ENCODE assay signal across 15 mouse cellular contexts in the genomic region with DNA sequence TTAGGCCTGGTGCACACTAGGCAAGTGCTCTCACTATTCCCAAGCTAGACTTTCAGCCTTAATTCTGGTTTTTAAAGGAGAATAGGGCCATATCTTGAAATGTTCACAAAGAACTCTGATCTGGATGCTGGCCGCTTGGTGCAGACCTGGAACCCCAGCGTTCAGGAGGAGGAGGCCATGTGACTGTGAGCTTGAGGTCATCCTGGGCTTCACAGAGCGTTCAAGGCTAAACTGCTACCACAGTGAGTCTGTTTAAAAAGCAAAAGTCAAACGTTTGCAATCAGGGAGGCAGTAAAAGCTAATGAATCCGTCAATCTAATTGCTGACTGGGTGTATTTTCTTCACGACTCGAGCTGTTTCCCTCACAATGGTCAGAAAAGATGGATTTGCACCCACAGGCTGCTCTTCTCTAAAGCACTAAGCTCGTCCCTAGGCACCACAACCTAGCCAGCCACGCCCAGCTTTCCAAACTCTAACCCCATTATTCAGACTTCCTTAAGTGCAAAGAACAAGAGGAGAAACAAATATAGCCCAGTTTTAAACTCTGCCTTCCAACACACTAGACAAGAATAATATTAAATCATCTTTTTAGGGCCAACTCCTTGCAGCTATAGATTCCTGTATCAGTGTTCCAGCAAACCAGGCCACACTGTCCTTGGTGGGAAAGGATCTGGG. TPM values are rescaled to one million over a fixed set of nuclear protein-coding genes. Genes with fewer than 3 reads are reported as not detected.
DNase-seq lines count a peak whose midpoint lies in the region; ATAC-seq and TF ChIP-seq lines count a peak whose summit lies in the region.
"Had no signal": no experiment of that assay in that cellular context is flagged by ENCODE, and none has a peak within 500 bp of the region (broad histone marks: within the 10 kb centered on the region; RNA-seq: fewer than 3 reads in every experiment).

No protein-coding gene starts in this region.

- no peak overlapping the region for H3K9ac ChIP-seq in liver, embryonic 11.5 days (ENCODE audit: low read depth, low read length)
- H3K9ac ChIP-seq in intestine, embryonic 14.5 days (ENCODE audit: low read length) = no peak overlapping the region
- H3K9ac ChIP-seq in stomach, embryonic 14.5 days (replicated peaks; ENCODE audit: low read depth, low read length) = no peak overlapping the region
- H3K9ac ChIP-seq: limb, embryonic 15.5 days; midbrain, embryonic 15.5 days; neural tube, embryonic 12.5 days had no signal

- peak overlapping the region; percentile 76 for H3K27ac ChIP-seq in gastrocnemius, adult 2 months
- no peak overlapping the region for H3K27ac ChIP-seq in liver, embryonic 11.5 days (ENCODE audit: low read depth, low read length)
- H3K27ac ChIP-seq in intestine, embryonic 14.5 days (ENCODE audit: low read depth) = no peak overlapping the region
- peak overlapping the region; percentile 30; the same call in 1 of the 2 replicates for H3K27ac ChIP-seq in stomach, embryonic 14.5 days (ENCODE audit: low read length)
- H3K27ac ChIP-seq: embryonic facial prominence, embryonic 10.5 days; limb, embryonic 15.5 days; midbrain, embryonic 15.5 days; neural tube, embryonic 12.5 days had no signal

- H3K4me2 ChIP-seq in liver, embryonic 11.5 days = peak overlapping the region; percentile 17; the same call in 1 of the 2 replicates
- 0 out of 2 replicates have a peak overlapping the region, but pooled peaks have one; percentile 16 for H3K4me2 ChIP-seq in intestine, embryonic 14.5 days (ENCODE audit: low read length)
- no peak overlapping the region for H3K4me2 ChIP-seq in stomach, embryonic 14.5 days (replicated peaks; ENCODE audit: low read depth, low read length)
- H3K4me2 ChIP-seq: limb, embryonic 15.5 days; midbrain, embryonic 15.5 days; neural tube, embryonic 12.5 days had no signal

- no peaks in the 10 kb centered on the region for H3K36me3 ChIP-seq in liver, embryonic 11.5 days (ENCODE audit: control insufficient read depth, insufficient read depth, low read length)
- H3K36me3 ChIP-seq in intestine, embryonic 14.5 days (ENCODE audit: control insufficient read depth, insufficient read depth, low read length) = 0 out of 2 replicates have a peak, but pooled peaks cover 4% of the 10 kb centered on the region
- H3K36me3 ChIP-seq in stomach, embryonic 14.5 days (ENCODE audit: control insufficient read depth, insufficient read depth, low read length) = peaks cover 3% of the 10 kb centered on the region; the same call in 1 of the 2 replicates
- H3K36me3 ChIP-seq: limb, embryonic 15.5 days; midbrain, embryonic 15.5 days; neural tube, embryonic 12.5 days had no signal

- no peak for TF ChIP-seq CTCF in gastrocnemius, adult 2 months (IDR thresholded peaks at IDR 0.05)

- ATAC-seq in liver, embryonic 11.5 days (replicated peaks; ENCODE audit: low FRiP score) = no peak
- no peak for ATAC-seq in intestine, embryonic 14.5 days (replicated peaks; ENCODE audit: low FRiP score, low TSS enrichment, low read depth)
- ATAC-seq in stomach, embryonic 14.5 days (ENCODE audit: insufficient number of reproducible peaks, insufficient read depth, low FRiP score, low read depth) = no peak
- ATAC-seq: midbrain, embryonic 15.5 days had no signal

- H3K9me3 ChIP-seq in liver, embryonic 11.5 days (ENCODE audit: control insufficient read depth, low read length) = no peaks in the 10 kb centered on the region
- H3K9me3 ChIP-seq in intestine, embryonic 14.5 days (ENCODE audit: control insufficient read depth, low read length) = no peaks in the 10 kb centered on the region
- no peaks in the 10 kb centered on the region for H3K9me3 ChIP-seq in stomach, embryonic 14.5 days (ENCODE audit: control insufficient read depth, low read depth, low read length)
- H3K9me3 ChIP-seq: embryonic facial prominence, embryonic 10.5 days; G1E; limb, embryonic 15.5 days; midbrain, embryonic 15.5 days; neural tube, embryonic 12.5 days had no signal

- peaks cover 36% of the 10 kb centered on the region for H3K4me1 ChIP-seq in liver, embryonic 11.5 days (replicated peaks; ENCODE audit: control insufficient read depth, insufficient read depth, low read length)
- peaks cover 31% of the 10 kb centered on the region for H3K4me1 ChIP-seq in intestine, embryonic 14.5 days (replicated peaks; ENCODE audit: control insufficient read depth, insufficient read depth, low read length)
- H3K4me1 ChIP-seq in stomach, embryonic 14.5 days (ENCODE audit: control insufficient read depth, insufficient read depth, low read length) = peaks cover 28% of the 10 kb centered on the region

- intact Hi-C loops in gastrocnemius, adult 2 months (cut with DNase I) = no loop called here

- 63% methylated on average over 9 of the region's 9 CpGs for WGBS in liver, embryonic 11.5 days
- 39% methylated on average over 9 of the region's 9 CpGs for WGBS in intestine, embryonic 14.5 days
- WGBS in stomach, embryonic 14.5 days = 43% methylated on average over 9 of the region's 9 CpGs

- H3K4me3 ChIP-seq in gastrocnemius, adult 2 months = peak overlapping the region; percentile 46
- no peak overlapping the region for H3K4me3 ChIP-seq in liver, embryonic 11.5 days (ENCODE audit: low read depth, low read length)
- H3K4me3 ChIP-seq in intestine, embryonic 14.5 days (ENCODE audit: low read depth, low read length) = no peak overlapping the region
- no peak overlapping the region for H3K4me3 ChIP-seq in stomach, embryonic 14.5 days (ENCODE audit: low read depth, low read length)
- H3K4me3 ChIP-seq: embryonic facial prominence, embryonic 10.5 days; limb, embryonic 15.5 days; midbrain, embryonic 15.5 days; neural tube, embryonic 12.5 days had no signal

- DNase-seq in gastrocnemius, adult 2 months = no peak
- DNase-seq in gastrocnemius, adult 8-10 months (ENCODE audit: low spot score in 2 of 2) = no peak
- no peak for DNase-seq in liver, embryonic 11.5 days (ENCODE audit: low spot score)
- DNase-seq in liver = no peak
- DNase-seq in intestine, embryonic 14.5 days (ENCODE audit: low spot score) = no peak
- no peak for DNase-seq in urinary bladder, adult 2 months (ENCODE audit: low spot score)
- DNase-seq in left cerebral cortex, adult 9 months (ENCODE audit: low spot score in 2 of 2) = no peak
- DNase-seq: cerebellum, adult 9-11 months; kidney, postnatal 14 days had no signal

- no peaks in the 10 kb centered on the region for H3K27me3 ChIP-seq in liver, embryonic 11.5 days (replicated peaks; ENCODE audit: control insufficient read depth, insufficient read depth, low read length)
- no peaks in the 10 kb centered on the region for H3K27me3 ChIP-seq in intestine, embryonic 14.5 days (replicated peaks; ENCODE audit: control insufficient read depth, insufficient read depth, low read length)
- no peaks in the 10 kb centered on the region for H3K27me3 ChIP-seq in stomach, embryonic 14.5 days (ENCODE audit: control insufficient read depth, insufficient read depth, low read length)
- H3K27me3 ChIP-seq: limb, embryonic 15.5 days; midbrain, embryonic 15.5 days; neural tube, embryonic 12.5 days had no signal

RNA-seq across cellular contexts. Expression of a gene that starts 8.6 kb away (rescaled TPM):
- total RNA-seq in gastrocnemius, adult 2 months (2021) = 10 to 100 TPM; 32.9 to 41.0 TPM
- total RNA-seq in gastrocnemius, adult 8-10 months (2022) = 10 to 100 TPM; 31.3 to 37.6 (median 34.7) TPM
- 69.6 and 77.5 TPM in 2 replicates for polyA plus RNA-seq in liver, embryonic 11.5 days (2014; fragmentation: Nextera tagmentation; extraction: Ambion mirVana)
- 69.4 and 71.7 TPM in 2 replicates for polyA plus RNA-seq in intestine, embryonic 14.5 days (2014; fragmentation: Nextera tagmentation; extraction: Ambion mirVana)
- polyA plus RNA-seq in stomach, embryonic 14.5 days (2014; fragmentation: Nextera tagmentation; extraction: Ambion mirVana) = 88.4 and 92.8 TPM in 2 replicates
- polyA plus RNA-seq in urinary bladder, adult 2 months (2012; rRNA removed) = 214 and 256 TPM in 2 replicates

RNA-seq across cellular contexts. Expression of a gene that starts 36.8 kb away (rescaled TPM):
- total RNA-seq in gastrocnemius, adult 2 months (2021) = 100 to 1,000 TPM; 123 to 144 TPM
- total RNA-seq in gastrocnemius, adult 8-10 months (2022) = 100 to 1,000 TPM in 2 of 4 experiments, 10 to 100 TPM in 2; 89.8 to 139 (median 106) TPM
- 222 and 234 TPM in 2 replicates for polyA plus RNA-seq in liver, embryonic 11.5 days (2014; fragmentation: Nextera tagmentation; extraction: Ambion mirVana)
- polyA plus RNA-seq in intestine, embryonic 14.5 days (2014; fragmentation: Nextera tagmentation; extraction: Ambion mirVana) = 230 TPM in 2 replicates
- polyA plus RNA-seq in stomach, embryonic 14.5 days (2014; fragmentation: Nextera tagmentation; extraction: Ambion mirVana) = 247 and 253 TPM in 2 replicates
- polyA plus RNA-seq in urinary bladder, adult 2 months (2012; rRNA removed) = 222 and 271 TPM in 2 replicates

Comparison
In these comparisons a context has a peak if more than half of its experiments do, and no peak if none do; other contexts are left out.
1. H3K27ac ChIP-seq: peak in gastrocnemius, adult 2 months (single experiment) and stomach, embryonic 14.5 days (single experiment); none in liver, embryonic 11.5 days (single experiment) and intestine, embryonic 14.5 days (single experiment).